Mouse (Mus musculus): ENCODE measurements at regions not wholly inside any gene's neighbourhood (a gene's known extent, or its start where the extent isn't known, plus 50 kb on each side); places are given as distances from the start of the nearest gene placed in this dataset.

GRCm38 (mm10) chr9:30308281-30308680, 118.6 kb upstream of the Snx19 start:
- TF ChIP-seq CTCF (IDR thresholded peaks at IDR 0.05; ENCODE audit: low read depth) = no peak
- no peak for TF ChIP-seq EP300 (IDR thresholded peaks at IDR 0.05; ENCODE audit: low read depth)

All from liver, embryonic 14.5 days (tissue).